Mouse (Mus musculus): Measurements from ENCODE around the gene Mul1.

GRCm38 (mm10) chr4:138464667-138465353, 30.3 kb downstream of the Mul1 start:
- TF ChIP-seq GATA1 (IDR thresholded peaks at IDR 0.05; ENCODE audit: low read length) (no peak), TAL1 (IDR thresholded peaks at IDR 0.05; ENCODE audit: low read length) (no peak)
